Mouse (Mus musculus) MEL (cell line): ENCODE measurements around the gene Dcps. TPM values are rescaled to one million over a fixed set of nuclear protein-coding genes. Genes with fewer than 3 reads are reported as not detected.

Experiments used
- DNase-seq: peaks from one replicate; pipeline ENCODE4 v3.0.0; 2011; ENCODE audit warnings: low read depth, low spot score
- H3K27ac ChIP-seq: 2 replicates; pipeline ENCODE4 v1.5.1; 2012; ENCODE audit warnings: low read depth, mild to moderate bottlenecking, control low read depth, low read length, moderate library complexity; ENCODE audit not compliant: control insufficient read depth
- H3K27me3 ChIP-seq, 2 experiments: fragments of 150-350 bp in 1 of 2; sonication (generic) in 1 of 2; 2 replicates each; pipeline ENCODE4 v1.6.1; 2012; ENCODE audit warnings: low read length in 2 of 2, mild to moderate bottlenecking in 2 of 2, improper control_type of control experiment in 1 of 2, moderate library complexity in 1 of 2; ENCODE audit not compliant: insufficient read depth in 2 of 2, control insufficient read depth in 1 of 2
- H3K36me3 ChIP-seq, 2 experiments: 2 replicates each; pipeline ENCODE4 v1.6.1; 2012 to 2014; ENCODE audit warnings: low read length in 2 of 2, improper control_type of control experiment in 1 of 2, inconsistent platforms in 1 of 2, mild to moderate bottlenecking in 1 of 2; ENCODE audit not compliant: insufficient read depth in 2 of 2, control insufficient read depth in 1 of 2
- H3K4me1 ChIP-seq, 2 experiments: fragments of 150-350 bp in 1 of 2; sonication (generic) in 1 of 2; 2 replicates each; pipeline ENCODE4 v1.6.1; 2012; ENCODE audit warnings: low read length in 2 of 2, improper control_type of control experiment in 1 of 2, mild to moderate bottlenecking in 1 of 2; ENCODE audit not compliant: insufficient read depth in 2 of 2, control insufficient read depth in 1 of 2
- H3K4me3 ChIP-seq, 2 experiments: fragments of 150-350 bp in 1 of 2; sonication (generic) in 1 of 2; 2 replicates each; pipeline ENCODE4 v1.5.1; 2012; ENCODE audit warnings: low read depth in 2 of 2, low read length in 2 of 2, mild to moderate bottlenecking in 2 of 2, moderate library complexity in 2 of 2, control low read depth in 1 of 2, improper control_type of control experiment in 1 of 2; ENCODE audit not compliant: control insufficient read depth in 1 of 2, insufficient read depth in 1 of 2
- H3K79me2 ChIP-seq: 2 replicates; pipeline ENCODE4 v1.6.1; 2012; ENCODE audit warnings: mild to moderate bottlenecking, low read length, moderate library complexity; ENCODE audit not compliant: control insufficient read depth, poor library complexity, insufficient read depth
- H3K9ac ChIP-seq: 2 replicates; pipeline ENCODE4 v1.6.1; 2012; ENCODE audit warnings: low read depth, mild to moderate bottlenecking, control low read depth, low read length, moderate library complexity; ENCODE audit not compliant: control insufficient read depth, poor library complexity, severe bottlenecking
- H3K9me3 ChIP-seq: fragments of 150-350 bp; sonication (generic); replicated peaks from 2 replicates; pipeline ENCODE4 v1.6.1; 2012; ENCODE audit warnings: mild to moderate bottlenecking, low read length, improper control_type of control experiment, moderate library complexity; ENCODE audit not compliant: insufficient read depth
- BHLHE40 ChIP-seq: IDR thresholded peaks from 2 replicates; pipeline ENCODE4 v1.6.1; 2012; ENCODE audit warnings: low read depth, mild to moderate bottlenecking, inconsistent platforms, low read length, improper control_type of control experiment, borderline replicate concordance
- CTCF ChIP-seq, 3 experiments: IDR thresholded peaks in 2 of 3; conservative IDR thresholded peaks in 1 of 3; 2 replicates each; pipeline ENCODE4 v1.5.1; 2011 to 2012; ENCODE audit warnings: low read length in 3 of 3, low read depth in 2 of 3, mild to moderate bottlenecking in 2 of 3, improper control_type of control experiment in 1 of 3, inconsistent platforms in 1 of 3, mixed read lengths in 1 of 3, moderate library complexity in 1 of 3; ENCODE audit not compliant: control insufficient read depth in 1 of 3, insufficient read depth in 1 of 3, poor library complexity in 1 of 3, severe bottlenecking in 1 of 3
- E2F4 ChIP-seq: IDR thresholded peaks from 2 replicates; pipeline ENCODE4 v1.6.1; 2011; ENCODE audit warnings: low read depth, low read length, improper control_type of control experiment, borderline replicate concordance
- ELF1 ChIP-seq: IDR thresholded peaks from 2 replicates; pipeline ENCODE4 v1.6.1; 2014; ENCODE audit warnings: low read depth, mild to moderate bottlenecking, inconsistent platforms, low read length, improper control_type of control experiment, moderate library complexity
- ETS1 ChIP-seq: IDR thresholded peaks from 2 replicates; pipeline ENCODE4 v1.6.1; 2012; ENCODE audit warnings: low read depth, mild to moderate bottlenecking, inconsistent platforms, low read length, improper control_type of control experiment, moderate library complexity
- GABPA ChIP-seq: IDR thresholded peaks from 2 replicates; pipeline ENCODE4 v1.6.1; 2012; ENCODE audit warnings: low read depth, mild to moderate bottlenecking, inconsistent platforms, low read length, improper control_type of control experiment, moderate library complexity
- HCFC1 ChIP-seq: IDR thresholded peaks from 2 replicates; pipeline ENCODE4 v1.6.1; 2012; ENCODE audit warnings: low read depth, mild to moderate bottlenecking, inconsistent platforms, low read length, improper control_type of control experiment, moderate library complexity
- JUND ChIP-seq: IDR thresholded peaks from 2 replicates; pipeline ENCODE4 v1.6.1; 2011; ENCODE audit warnings: low read depth, mild to moderate bottlenecking, improper control_type of control experiment, low read length
- MAX ChIP-seq: IDR thresholded peaks from 2 replicates; pipeline ENCODE4 v1.6.1; 2011; ENCODE audit warnings: low read length, improper control_type of control experiment
- MAZ ChIP-seq: IDR thresholded peaks from 2 replicates; pipeline ENCODE4 v1.6.1; 2012; ENCODE audit warnings: low read depth, mild to moderate bottlenecking, inconsistent platforms, low read length, improper control_type of control experiment
- MEF2A ChIP-seq: IDR thresholded peaks from 2 replicates; pipeline ENCODE4 v1.6.1; 2014; ENCODE audit warnings: low read depth, mild to moderate bottlenecking, inconsistent platforms, low read length, improper control_type of control experiment; ENCODE audit not compliant: poor library complexity, insufficient replicate concordance, severe bottlenecking; ENCODE audit errors: extremely low read depth
- MXI1 ChIP-seq: IDR thresholded peaks from 2 replicates; pipeline ENCODE4 v1.6.1; 2011; ENCODE audit warnings: mild to moderate bottlenecking, low read depth, low read length, improper control_type of control experiment
- NELFE ChIP-seq: IDR thresholded peaks from 2 replicates; pipeline ENCODE4 v1.6.1; 2011; ENCODE audit warnings: low read depth, low read length, improper control_type of control experiment
- NRF1 ChIP-seq: IDR thresholded peaks from 2 replicates; pipeline ENCODE4 v1.6.1; 2014; ENCODE audit warnings: low read depth, mild to moderate bottlenecking, inconsistent platforms, low read length, improper control_type of control experiment, moderate library complexity; ENCODE audit not compliant: poor library complexity, insufficient read depth, severe bottlenecking
- POLR2AphosphoS2 ChIP-seq: IDR thresholded peaks from 2 replicates; pipeline ENCODE4 v1.6.1; 2011; ENCODE audit warnings: low read length, improper control_type of control experiment
- POLR2AphosphoS5 ChIP-seq: IDR thresholded peaks from 2 replicates; pipeline ENCODE4 v1.6.1; 2012; ENCODE audit warnings: low read depth, borderline replicate concordance, mild to moderate bottlenecking, inconsistent platforms, low read length, moderate library complexity, mixed read lengths
- RCOR1 ChIP-seq: IDR thresholded peaks from 2 replicates; pipeline ENCODE4 v1.6.1; 2012; ENCODE audit warnings: low read depth, mild to moderate bottlenecking, inconsistent platforms, low read length, improper control_type of control experiment
- SIN3A ChIP-seq: IDR thresholded peaks from 2 replicates; pipeline ENCODE4 v1.6.1; 2012; ENCODE audit warnings: low read length, improper control_type of control experiment, inconsistent platforms
- TAL1 ChIP-seq: IDR thresholded peaks from 2 replicates; pipeline ENCODE4 v1.6.1; 2012; ENCODE audit warnings: mild to moderate bottlenecking, inconsistent platforms, low read length, moderate library complexity, mixed read lengths
- TCF12 ChIP-seq: IDR thresholded peaks from 2 replicates; pipeline ENCODE4 v1.6.1; 2014; ENCODE audit warnings: low read depth, mild to moderate bottlenecking, inconsistent platforms, low read length, improper control_type of control experiment, moderate library complexity
- USF2 ChIP-seq, 2 experiments: IDR thresholded peaks; 2 replicates each; pipeline ENCODE4 v1.6.1; 2011 to 2012; ENCODE audit warnings: improper control_type of control experiment in 2 of 2, low read length in 2 of 2, borderline replicate concordance in 1 of 2, inconsistent platforms in 1 of 2, low read depth in 1 of 2, mild to moderate bottlenecking in 1 of 2; ENCODE audit not compliant: insufficient read depth in 1 of 2
- ZKSCAN1 ChIP-seq: IDR thresholded peaks from 2 replicates; pipeline ENCODE4 v1.6.1; 2012; ENCODE audit warnings: low read depth, mild to moderate bottlenecking, inconsistent platforms, low read length, improper control_type of control experiment, moderate library complexity
- ZNF384 ChIP-seq: IDR thresholded peaks from 2 replicates; pipeline ENCODE4 v1.6.1; 2012; ENCODE audit warnings: low read depth, mild to moderate bottlenecking, inconsistent platforms, low read length, improper control_type of control experiment
- polyA plus RNA-seq, 2 experiments: library from polyadenylated mRNA; stranded (reverse) in 1 of 2; unstranded in 1 of 2; fragments of >175 nt in 1 of 2; fragments of >200 nt in 1 of 2; gene quantifications; 2 replicates each; pipeline versions ENCODE4 v1.2.1 to v1.2.4; 2012; ENCODE audit warnings: low replicate concordance in 2 of 2, low read depth in 1 of 2; ENCODE audit not compliant: insufficient read length in 2 of 2, insufficient read depth in 1 of 2, missing spikeins in 1 of 2
- total RNA-seq: library from RNA; depleted of rRNA; stranded (reverse); fragments of 300-350 nt; gene quantifications from 2 replicates; pipeline ENCODE4 v1.2.3, GENCODE M21; 2012

Gene Dcps
- total and polyA plus RNA-seq, 3 experiments = 54.3 to 115 TPM; not detected in 1

DNA sequence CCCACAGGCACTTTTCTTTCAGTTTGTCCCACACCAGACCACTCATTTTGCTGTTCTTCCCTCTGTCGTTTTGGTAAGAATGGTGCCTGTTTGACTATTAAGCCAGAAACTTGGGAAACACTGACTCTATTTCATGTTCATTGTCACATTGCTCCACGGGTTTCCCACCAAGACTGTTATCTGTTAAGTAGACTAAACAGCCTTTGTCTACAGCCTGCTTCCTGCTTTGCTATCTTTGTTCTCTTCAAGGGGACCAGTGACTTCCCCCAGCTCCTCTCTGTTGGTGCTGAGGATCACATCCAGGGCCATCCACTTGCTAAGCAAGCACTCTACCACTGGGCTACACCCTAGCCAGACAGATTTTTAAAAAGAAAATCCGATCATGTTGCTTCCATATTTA, 27.7 kb upstream of the Dcps start (continued):
- TF ChIP-seq HCFC1 (0 out of 2 replicates have a peak, but pooled peaks have one; percentile 41), USF2 (IDR thresholded peaks at IDR 0.05; ENCODE audit: borderline replicate concordance in 1 of 2, insufficient read depth in 1 of 2, low read depth in 1 of 2, low read length in 2 of 2) (no peak), MAX (peak; percentile 82), MXI1 (0 out of 2 replicates have a peak, but pooled peaks have one; percentile 55), TAL1 (peak; percentile 58), NELFE (no peak), ELF1 (peak; percentile 61; the same call in 1 of the 2 replicates), POLR2AphosphoS2 (peak; percentile 47; the same call in 1 of the 2 replicates), CTCF (IDR thresholded peaks at IDR 0.05 in 2 of 3, conservative IDR thresholded peaks at IDR 0.05 in 1 of 3; ENCODE audit: control insufficient read depth in 1 of 3, insufficient read depth in 1 of 3, low read depth in 2 of 3, low read length in 3 of 3, poor library complexity in 1 of 3, severe bottlenecking in 1 of 3) (no peak), E2F4 (no peak), ZKSCAN1 (no peak), RCOR1 (0 out of 2 replicates have a peak, but pooled peaks have one; percentile 32), GABPA (no peak), ETS1 (peak; percentile 62; the same call in 1 of the 2 replicates), POLR2AphosphoS5 (no peak), JUND (no peak), ZNF384 (no peak), NRF1 (no peak), BHLHE40 (no peak), MEF2A (no peak), MAZ (0 out of 2 replicates have a peak, but pooled peaks have one; percentile 28)

- peaks cover 0 to 19% of the 10 kb centered on the region in 2 experiments; a peak in 2 of 4 replicates for H3K36me3 ChIP-seq
- peak overlapping the region; percentile 87 for H3K9ac ChIP-seq
- no peaks in the 10 kb centered on the region for H3K9me3 ChIP-seq
- TF ChIP-seq POLR2AphosphoS5 = no peak
- no peak for TF ChIP-seq TCF12
- no peak for TF ChIP-seq E2F4
- no peak for TF ChIP-seq SIN3A
- TF ChIP-seq TAL1 = peak; percentile 19; the same call in 1 of the 2 replicates
- 0 out of 2 replicates have a peak, but pooled peaks have one; percentile 23 for TF ChIP-seq HCFC1
- peaks cover 1% of the 10 kb centered on the region; the same call in 1 of the 2 replicates for H3K79me2 ChIP-seq
- H3K4me1 ChIP-seq = peaks cover 10 to 11% of the 10 kb centered on the region in 2 experiments
- peak; percentile 49 for DNase-seq
- peak overlapping the region; percentile 88 to 90 for H3K4me3 ChIP-seq
- H3K27me3 ChIP-seq = no peaks in the 10 kb centered on the region
- no peak overlapping the region for H3K27ac ChIP-seq
Observed at GRCm38 (mm10) chr9:35200529-35201060, 24.7 kb upstream of the Dcps start.
